Mouse (Mus musculus): ENCODE measurements around the gene Plxdc1.

The Plxdc1 gene

DNA sequence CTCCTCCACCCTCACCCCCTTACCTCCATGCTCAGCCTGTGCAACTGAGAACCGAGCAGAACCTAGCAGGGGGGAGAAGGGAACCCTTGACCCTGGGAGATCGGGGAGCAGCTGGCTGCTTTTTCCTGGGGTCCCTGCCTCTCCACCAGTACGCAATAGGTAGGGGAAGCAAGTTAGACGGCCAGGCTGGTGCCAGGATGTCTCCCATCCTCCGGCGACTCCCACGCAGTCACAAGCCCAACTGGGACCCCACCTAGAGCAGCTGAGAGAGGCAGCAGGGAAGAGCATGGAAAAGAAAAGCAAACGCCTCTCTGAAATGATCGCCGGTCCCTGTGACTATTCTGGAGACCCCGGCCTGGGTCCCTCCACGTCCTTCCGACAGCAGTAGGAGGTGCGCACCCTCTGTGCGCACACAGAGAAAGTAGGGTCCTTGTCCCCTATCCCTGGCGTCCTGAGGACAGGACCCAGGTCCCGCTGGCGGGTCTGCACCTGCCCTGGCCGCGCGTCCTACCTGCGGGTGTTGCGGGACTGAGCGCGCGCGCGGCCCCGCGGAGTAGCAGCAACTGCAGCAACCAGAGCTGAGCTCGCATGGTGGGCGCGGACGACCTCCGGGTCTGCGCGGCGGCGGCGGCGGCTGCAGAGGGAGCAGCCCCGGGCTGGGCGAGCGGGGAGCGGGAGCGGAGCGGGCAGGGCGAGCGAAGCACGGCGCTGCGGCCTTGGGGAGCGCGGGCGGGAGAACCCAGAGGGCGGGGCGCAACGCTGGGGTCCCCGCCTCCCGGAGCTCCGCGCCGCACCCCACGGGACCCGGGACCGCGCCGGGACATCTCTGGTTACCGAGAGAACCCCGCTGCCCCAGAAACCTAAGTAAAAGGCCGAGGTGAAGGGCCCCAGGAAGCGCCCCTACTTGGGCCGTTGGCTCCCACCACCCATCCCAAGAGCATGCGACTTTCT lies at the start of gene Plxdc1:
Plxdc1 (minus strand) TSS at position 718 of the 951 bp plus-strand sequence.
- peak; percentile 47 for DNase-seq

DNA sequence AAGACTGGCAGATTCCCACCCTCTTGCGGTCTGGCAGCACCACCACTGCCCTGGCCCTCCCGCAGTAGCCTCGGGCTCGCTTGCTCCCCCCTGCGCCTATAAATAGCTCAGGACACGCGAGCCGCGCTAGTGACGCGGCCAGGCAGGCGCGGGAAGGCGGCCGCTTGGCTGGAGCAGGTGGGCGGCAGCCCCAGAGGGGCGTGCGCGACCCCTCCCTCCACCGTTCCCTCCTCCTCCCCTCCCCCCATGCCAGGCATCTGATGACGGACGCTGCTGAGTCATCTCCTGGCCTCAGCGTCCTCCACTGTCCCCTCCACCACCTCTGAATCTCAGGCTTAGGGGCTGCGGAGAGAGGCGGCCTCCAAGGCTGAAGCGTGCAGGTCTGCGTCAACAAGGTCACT lies 49.7 kb upstream of the Plxdc1 start:
- DNase-seq: peak; percentile 83

DNA sequence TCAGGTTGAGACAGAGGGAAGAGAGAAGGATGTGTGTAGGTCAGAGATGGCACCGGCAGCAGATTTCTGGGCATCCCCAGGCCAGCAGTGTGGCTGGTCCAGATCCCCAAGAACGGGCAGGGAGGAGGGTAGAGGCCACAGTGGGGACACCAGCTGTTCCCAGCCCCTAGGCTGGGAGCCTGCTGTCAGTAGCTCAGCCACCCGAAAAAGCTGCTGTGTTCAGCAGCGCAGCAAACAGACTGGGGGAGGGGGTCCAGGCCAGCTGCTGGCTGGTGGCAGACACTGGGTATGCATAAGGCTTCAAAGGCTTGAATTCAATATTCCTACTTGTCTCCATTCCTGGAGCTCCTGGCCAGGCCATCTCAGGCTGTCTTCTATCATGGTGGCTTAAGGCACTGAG lies 48.6 kb upstream of the Plxdc1 start:
- DNase-seq: peak; percentile 57

DNA sequence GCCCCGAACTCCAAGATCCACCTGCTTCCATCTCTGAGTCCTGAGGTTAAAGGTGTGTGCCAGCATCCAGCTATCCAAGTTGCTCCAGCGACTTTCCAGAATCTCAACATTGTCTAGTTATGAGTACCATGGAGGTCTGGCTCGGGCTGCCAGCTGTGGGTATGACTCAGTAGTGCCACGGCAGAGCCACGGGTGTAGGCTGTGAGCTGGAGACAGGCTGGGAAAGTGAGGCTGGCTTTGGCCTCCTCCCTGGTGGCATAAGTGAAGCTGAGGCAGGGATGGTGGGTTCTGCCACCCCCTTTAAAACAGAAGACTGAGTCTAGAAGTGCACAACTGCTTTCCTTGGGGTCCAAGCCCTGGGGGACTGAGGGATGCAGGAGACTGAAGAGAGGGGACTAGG lies 47.8 kb upstream of the Plxdc1 start:
- DNase-seq: no peak

DNA sequence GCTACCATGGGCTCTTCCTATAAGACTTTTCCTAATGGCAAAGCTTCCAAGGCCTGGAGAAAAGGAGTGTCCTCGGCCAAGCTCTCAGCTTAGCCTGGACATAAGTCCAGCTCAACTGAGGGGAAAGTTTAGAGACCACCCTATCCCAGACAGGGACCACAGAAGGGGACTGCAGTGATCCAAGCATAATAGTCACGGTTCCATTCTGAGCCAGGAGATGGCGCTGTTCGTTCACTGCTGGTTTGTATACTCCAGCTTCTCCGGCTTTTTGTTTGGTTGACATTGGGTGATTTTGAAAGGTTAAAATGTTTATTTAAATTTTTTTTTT lies 45.2 kb upstream of the Plxdc1 start:
- DNase-seq: peak; percentile 85

DNA sequence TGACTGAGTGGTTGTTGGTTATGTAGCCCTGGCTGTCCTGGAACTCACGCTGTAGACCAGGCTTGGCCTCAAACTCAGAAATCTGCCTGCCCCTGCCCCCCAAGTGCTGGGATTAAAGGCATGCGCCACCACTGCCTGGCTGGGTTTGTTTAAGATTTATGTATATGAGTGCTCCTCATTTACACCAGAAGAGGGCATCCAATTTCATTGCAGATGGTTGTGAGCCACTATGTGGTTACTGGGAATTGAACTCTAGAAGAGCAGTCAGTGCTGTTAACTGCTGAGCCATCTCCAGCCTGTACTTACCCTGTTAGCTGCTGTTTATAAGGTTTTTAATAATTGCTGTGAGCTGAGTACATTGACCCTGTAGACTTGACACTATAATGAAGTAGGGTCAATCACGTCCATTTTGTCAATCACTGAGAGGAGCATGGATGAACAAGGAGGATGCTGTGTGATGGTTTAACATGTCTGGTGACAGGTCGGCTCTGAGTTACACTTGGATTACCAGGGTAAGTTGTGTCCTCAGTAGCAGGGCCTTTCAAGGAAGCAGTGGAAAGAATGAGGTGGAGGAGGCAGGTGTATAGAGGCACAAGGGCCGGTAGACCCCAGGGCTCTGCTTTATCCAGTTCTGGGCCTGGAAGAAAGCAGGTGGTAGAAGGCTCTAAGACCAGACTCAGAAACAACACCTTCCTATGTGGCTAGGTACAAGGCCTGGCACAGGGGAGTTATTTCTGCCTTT lies 44.6 kb upstream of the Plxdc1 start:
- DNase-seq: no peak

DNA sequence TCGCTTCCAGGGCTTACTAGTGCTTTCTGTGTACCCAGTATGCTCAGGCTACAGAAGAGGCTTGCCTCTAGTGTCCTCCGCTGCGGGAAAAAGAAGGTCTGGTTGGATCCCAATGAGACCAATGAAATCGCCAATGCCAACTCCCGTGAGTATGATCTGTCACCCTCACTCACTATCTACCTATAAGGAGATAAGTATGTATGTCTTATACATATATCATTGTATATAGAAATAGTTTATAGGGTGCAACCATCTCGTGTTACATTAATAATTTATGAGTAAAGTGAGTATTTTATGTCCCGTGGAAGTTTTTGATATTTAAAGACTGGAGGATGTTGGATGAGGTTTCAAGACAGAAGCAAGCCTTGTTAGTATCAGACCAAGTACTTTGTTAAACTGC lies 41.5 kb upstream of the Plxdc1 start:
- no peak for DNase-seq

DNA sequence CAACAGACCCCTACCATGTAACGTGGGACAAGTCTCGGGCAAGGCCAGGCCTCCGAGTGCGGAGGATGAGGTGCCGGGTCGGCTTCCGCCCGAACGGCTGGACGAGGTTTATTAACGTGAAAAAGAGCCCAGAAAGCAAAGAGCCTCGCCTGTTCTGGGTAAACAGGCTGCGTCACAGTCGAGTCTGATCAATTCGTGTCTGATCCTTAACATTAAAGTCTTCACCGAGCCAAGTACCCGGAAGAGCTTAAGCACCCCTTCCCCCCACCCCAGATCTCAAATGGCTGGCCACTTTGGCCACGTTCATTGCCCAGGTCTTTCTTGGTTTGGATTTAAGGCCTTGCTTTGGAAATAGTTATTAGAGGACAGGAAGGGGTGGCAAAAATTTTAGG lies 41.0 kb upstream of the Plxdc1 start:
- no peak for DNase-seq

DNA sequence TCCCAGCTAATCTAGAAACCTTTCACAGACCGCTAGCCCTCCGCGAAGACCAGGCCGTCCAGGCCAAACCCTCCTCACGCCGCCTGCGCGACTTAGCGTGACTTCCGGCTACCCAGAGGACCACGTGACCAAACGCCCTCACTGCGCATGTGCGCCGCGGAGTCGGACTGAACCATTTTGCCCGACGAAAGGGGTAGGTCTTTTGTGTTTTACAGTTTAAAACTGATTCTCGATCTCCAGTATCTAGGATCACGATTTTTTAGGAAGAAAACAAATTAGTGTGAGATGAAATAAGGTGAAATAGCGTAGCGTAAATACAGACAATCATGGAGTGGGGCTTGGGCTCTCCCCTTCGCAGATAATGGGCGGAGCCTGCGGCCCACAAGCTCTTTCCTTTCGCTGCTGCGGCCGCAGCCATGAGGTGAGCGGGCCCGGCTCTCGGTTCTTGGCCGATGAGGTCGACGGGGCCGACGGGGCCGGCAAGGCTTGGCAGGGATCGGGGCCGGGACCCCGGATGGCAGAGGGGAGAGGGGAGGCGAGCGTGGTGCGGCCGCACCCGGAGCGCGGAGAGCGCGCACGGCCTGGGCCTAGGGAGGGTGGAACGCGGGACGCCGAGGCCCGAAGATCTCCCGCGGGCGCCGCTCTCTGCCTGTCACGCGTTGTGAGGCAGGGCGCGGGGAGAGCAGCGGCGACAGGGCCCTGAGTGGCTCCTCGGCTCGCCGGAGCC lies 40.5 kb upstream of the Plxdc1 start, which contains the start of gene Rpl19:
Rpl19 (plus strand) TSS at position 141 of the 727 bp plus-strand sequence.
- DNase-seq: peak; percentile 94

DNA sequence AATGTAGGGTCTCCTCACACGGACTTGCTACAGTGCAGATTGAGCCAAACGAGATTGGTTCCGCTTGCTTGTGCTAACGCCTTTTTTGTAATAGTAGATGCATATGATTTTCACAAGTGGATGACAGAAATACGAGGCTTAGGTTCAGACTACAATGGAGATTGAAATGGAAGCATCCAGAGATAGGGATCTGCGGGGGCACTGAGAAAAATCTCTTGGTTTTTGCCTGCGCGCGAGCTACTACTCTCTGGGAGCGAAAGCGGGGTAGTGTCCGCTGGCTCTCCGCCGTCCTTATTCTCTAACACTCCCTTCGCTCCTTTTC lies 40.0 kb upstream of the Plxdc1 start:
- DNase-seq: no peak

DNA sequence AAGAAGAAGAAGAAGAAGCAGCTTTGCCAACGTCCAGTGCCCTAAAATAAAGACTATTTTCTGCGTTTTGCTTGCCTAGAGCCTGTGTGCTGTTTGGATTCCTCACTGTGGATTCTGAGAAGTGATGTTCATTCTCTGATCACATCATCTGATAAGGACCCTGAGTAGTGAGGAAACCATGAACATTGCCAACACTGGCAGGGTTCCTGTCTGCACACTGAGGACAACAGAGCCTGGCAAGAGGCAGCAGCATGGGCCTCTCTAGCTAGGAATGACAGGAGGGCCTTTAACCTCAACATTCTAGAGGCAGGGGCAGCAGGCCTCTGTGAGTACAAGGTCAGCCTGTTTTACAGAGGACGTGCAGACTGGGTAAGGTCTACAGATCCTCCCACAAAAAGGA lies 38.3 kb upstream of the Plxdc1 start:
- no peak for DNase-seq

DNA sequence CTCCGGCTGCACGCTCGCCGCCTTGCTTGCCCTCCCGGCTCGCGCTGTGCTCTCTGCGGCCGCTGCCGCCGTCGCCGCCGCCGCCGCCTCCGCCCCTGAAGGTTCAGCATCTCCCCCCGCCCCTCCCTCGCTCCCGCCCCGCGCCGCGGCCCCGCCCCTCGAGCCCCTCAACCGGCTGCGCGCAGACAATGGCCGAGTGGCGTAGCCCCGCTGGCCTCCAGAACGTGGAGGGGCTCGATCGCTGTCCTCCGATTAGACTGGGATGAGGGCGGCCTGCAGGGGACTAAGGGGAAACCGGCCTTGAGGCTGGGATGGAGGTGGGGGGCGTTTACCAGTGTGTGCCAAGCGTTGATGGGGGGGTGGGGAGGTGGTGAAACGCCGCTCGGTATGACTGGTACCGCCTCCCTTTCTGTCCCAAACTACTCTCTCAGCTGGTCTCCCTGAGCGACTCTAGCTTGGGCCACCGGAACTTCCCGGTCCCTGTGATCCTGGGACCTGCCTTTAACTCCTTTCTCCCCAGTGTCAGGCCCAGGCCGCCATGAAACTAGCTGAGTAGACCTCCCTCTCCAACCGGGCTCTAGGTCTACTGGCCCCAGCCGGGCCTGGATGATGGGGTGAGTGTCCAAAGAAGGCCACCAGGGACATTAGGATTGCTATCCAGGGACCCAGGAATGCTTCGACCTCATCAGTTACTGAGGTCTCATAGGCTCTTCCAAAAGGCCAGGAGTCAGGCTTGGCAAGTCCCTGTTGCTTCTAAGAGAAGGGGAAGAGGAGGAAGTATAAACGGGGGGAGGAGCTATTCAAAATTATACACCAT lies 36.5 kb upstream of the Plxdc1 start, which contains the start of gene Cacnb1:
Cacnb1 (minus strand) TSS at position 480 of the 817 bp plus-strand sequence.
- DNase-seq: peak; percentile 92

DNA sequence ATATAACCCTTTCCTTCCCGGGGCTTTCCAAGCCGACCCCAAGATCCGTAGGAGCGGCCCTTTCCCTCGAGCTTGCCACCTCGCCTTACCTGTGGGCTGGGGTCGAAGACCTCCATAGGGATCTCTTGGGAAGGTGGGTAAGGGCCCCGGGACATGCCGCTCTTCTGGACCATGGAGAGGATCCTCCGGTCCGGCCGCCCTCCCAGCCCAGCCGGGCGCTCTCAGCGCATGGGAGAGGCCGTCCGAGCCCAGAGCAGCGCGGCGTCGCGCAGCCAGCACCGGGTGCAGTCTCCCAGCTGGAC lies 36.0 kb upstream of the Plxdc1 start:
- no peak for DNase-seq

DNA sequence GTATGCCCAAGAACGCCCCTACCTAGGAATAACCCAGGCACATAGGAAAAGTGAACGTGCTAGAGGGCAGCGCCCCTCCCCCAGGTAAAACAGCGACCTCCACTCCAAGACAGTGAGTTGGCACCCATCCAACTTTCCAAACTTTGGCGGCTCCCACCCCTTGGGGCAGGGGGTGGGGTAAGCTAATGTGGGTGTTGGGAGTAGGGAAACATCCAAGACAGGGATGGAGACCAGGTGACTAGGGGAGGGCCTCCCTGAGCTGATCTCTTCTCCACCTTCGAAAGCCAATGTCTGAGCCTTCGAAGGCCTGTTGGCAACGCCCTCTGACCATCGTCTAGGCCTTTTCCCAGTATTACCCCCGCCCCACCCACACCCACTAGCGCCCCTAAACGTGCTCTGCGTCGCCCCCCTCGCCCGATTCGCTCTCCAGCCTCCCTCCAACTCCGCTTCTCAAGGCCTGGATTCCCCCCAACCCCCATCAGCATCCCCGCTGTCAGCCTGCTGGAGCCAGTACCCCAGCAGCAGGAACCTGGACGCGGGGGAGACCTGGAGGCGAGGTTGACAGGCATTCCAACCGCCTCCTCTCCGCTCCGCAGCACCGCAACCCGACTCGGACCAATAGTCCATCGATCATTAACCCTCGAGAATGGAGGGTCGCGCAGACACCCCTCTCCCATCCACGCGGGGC lies 35.5 kb upstream of the Plxdc1 start:
- peak; percentile 59 for DNase-seq

DNA sequence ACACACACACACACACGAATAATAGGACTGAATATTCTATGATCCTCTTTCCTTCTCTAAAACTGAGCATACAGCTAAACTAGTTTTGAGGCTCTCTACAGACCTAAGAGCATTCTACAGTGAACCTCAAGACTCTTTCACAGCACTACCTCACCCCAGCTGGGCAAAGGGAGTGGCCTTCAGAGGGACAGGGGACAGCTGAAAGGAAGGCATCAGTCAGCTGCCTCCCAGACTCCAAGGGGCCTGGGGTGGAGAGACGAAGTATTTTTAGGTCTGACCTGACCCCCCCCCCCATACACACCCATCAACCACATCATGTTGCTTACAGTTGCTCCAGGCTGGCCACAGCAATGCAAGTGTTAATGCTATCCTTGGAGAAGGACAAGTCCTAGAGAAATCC lies 34.9 kb upstream of the Plxdc1 start:
- no peak for DNase-seq

DNA sequence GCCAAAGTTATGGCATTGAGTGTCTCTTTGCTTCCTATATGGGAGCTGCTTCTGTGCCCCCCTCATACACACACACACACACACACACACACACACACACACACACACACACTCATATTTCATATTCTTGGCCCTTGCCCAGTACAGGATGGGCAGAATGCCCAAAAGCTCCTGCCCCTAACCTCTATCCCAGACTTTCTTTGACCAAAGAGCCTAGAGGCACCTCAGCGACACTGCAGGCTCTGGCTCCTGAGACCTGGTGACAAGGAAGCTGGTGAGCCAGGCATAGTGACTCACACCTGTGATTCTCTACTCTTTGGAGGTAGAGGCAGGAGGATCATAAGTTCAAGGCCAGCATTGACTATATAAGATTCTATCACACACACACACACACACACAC lies 34.5 kb upstream of the Plxdc1 start:
- DNase-seq: no peak

DNA sequence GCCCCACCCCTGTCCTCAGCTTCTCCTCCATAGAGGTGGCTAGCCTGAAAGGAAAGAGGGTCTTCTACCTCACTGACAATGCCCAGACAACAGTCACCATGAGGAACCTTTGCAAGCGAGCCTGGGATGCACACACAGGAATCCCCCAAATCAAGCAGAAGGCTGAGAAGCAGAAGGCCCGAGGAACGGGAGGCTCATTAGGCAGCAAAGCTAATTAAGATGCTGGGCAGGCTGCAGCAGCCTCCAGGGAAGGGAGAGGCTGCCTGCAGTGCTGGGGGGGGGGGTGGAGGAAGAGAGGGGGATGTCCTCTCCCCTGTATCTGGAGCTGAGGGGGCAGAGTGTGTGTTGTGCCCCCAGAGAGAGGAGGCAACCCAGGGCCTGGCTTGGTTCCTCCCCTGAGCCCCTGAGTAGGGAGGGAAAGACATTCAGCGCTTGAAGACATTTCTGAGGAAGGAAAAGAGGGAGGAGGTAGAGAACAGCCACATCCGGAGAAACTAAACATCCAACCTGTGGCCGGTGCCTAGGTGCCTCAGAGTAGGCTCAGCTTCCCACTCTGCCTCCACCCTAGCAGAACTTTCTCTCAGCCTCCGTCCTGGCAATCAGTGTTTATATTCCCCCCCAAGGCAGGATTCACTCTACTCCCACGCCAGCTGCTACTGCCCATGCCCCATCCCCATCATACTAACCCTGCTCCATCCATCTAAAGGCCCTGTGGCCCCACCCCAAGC lies 33.8 kb upstream of the Plxdc1 start:
- no peak for DNase-seq

DNA sequence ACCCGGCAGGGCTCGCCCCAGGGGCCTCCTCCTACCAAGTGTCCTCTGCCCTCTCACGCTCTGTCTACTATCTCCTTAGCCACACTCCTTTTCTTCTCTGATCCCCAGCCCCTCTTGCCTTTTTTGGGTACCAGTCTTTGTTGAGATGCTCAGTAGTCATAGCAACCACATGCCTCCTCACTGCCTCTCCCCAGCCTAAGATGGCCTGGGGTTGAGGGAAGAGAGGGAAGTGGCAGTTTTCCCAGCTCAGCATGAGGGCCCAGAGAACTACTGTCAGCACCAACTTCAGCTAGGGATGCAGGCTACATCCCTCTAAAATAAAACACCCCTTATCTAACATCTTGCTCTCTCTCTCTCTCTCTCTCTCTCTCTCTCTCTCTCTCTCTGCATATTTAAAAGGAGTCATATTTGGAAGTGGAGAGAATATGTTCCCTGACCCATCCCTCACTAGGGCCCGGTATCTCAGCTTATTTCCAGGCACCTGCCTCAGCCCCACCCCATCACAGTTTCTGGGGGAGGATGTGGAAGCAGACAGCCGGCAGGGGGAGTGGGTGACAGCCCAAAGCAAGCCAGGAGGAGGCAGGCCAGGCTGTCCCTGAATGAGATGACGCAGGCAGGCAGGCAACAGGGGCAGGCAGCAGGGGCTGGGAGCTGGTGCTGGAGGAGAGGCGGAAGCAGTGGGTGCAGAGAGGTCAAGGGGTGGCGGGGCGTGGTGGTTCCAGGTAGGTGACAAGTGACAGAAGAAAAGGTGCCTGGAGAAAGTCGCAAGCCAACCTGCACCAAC lies 32.8 kb upstream of the Plxdc1 start:
- DNase-seq: peak; percentile 50

DNA sequence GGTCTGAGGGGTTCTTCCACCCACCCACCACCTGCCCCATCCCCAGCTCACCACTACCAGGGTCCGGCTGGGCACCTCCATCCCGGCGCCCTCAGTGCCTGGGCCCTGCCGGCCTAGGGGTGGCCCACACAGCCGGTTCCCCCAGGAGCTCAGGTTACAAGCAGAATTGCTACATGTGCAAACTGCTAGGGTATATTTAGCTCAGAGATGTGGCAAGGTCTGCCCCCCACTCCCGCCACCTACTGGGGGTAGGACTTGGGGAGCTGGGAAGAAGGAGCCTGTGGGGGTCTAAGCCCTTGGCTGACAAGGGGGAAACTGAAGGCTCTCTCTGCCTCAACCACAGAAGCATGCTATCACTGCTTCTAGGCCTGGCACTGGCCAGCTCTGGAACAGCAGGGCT lies 32.0 kb upstream of the Plxdc1 start:
- no peak for DNase-seq

DNA sequence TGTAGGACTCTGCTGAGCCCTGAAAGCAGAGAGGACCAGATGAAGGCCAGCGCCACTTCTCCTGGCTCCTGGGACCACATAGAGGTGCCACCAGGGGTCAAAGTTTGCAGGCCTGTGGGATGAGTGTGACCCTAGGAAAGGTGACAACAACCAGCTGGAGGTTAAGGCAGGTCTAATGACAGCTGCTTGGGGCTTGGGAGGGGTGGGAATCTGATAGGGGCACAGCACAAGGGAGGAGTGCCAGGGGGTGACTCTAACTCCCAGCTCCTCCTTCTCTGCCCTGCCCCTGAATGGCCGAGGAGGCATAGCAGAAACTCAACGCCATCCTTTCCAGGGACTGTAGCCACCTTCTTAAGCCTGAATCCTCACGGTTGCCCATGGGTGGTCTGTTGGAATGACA lies 30.6 kb upstream of the Plxdc1 start:
- DNase-seq: no peak

DNA sequence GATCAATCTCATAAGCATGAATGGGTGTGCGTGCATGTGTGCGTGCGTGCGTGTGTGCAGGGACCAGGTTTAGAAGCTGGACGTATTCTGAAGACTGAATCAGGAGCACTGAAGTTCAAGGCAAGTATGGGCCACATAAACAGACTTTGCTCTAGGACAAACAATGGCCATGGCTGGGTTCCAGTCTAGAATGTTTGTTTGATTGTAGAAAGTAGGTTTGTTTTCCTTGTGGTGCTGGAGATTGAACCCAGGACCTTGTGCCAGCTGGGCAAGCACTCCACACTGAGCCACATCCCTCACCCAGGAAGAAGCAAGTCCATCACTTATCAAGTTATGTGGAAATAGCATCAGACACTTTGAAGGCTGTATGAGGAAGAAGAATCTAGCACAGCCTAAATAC lies 29.9 kb upstream of the Plxdc1 start:
- no peak for DNase-seq

All from embryo, embryonic 11 days (tissue).